Mouse (Mus musculus) adrenal gland, adult 10 weeks (tissue): ENCODE data around the gene H2-Ke6. TPM values are rescaled to one million over a fixed set of nuclear protein-coding genes. Genes with fewer than 3 reads are reported as not detected.

Source experiments
- polyA plus RNA-seq: library from polyadenylated mRNA; stranded (reverse); fragments of 350-450 nt; fragmentation: Illumina TruSeq; extraction: RNeasy Lipid Tissue Mini Kit (QIAGEN cat#74804); gene quantifications from one replicate; pipeline ENCODE4 v1.2.3, GENCODE M21; 2014; ENCODE audit warnings: low read depth, low replicate concordance

H2-Ke6 gene
- 6.8 TPM for polyA plus RNA-seq

GRCm38 (mm10) chr17:34027656-34028223 is at the start of gene H2-Ke6:
Gene H2-Ke6 (minus strand): TSS chr17:34028060.

GRCm38 (mm10) chr17:34038878-34039561 is 11.2 kb upstream of the H2-Ke6 start, which contains the start of gene Col11a2:
Gene Col11a2 (plus strand): TSS chr17:34039437.

DNA sequence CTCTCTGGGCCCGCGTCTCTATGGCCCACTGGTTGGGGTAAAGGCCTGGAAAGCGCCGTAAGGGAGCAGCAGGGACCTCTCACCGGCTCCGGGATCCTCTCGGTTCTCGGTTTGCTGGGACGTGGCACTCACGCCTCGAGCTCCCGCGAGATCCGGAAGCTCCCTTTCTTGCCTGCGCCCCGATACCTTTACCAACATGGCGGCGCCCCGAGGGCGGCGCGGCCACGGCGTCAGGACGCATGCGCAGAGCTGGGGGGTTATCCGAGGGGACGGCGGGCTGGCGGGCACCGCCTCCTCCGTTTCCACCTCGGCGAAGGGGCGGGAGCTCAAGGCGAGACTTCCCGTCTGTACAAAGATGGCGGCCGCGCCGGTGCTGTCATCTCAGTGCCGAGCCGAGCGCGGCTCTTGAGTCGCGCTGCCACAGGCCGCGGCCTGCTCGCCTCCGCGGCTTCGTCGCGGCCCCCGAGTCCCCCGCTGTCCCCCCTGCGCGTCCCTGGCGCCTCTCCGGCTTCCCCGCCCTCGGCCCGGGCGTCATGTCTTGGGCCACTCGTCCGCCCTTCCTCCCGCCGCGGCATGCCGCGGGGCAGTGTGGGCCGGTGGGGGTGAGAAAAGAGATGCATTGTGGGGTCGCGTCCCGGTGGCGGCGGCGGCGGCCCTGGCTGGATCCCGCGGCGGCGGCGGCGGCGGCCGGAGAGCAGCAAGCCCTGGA is 3.8 kb upstream of the H2-Ke6 start, which contains the start of the genes Slc39a7 and Rxrb:
Gene Slc39a7 (minus strand): TSS at position 218 of the 709 bp plus-strand sequence.
Gene Rxrb (plus strand): TSS at position 348 of the 709 bp plus-strand sequence.

GRCm38 (mm10) chr17:34024317-34024821 is 3.5 kb downstream of the H2-Ke6 start, which contains the start of gene Ring1:
Gene Ring1 (minus strand): TSS chr17:34024680.

DNA sequence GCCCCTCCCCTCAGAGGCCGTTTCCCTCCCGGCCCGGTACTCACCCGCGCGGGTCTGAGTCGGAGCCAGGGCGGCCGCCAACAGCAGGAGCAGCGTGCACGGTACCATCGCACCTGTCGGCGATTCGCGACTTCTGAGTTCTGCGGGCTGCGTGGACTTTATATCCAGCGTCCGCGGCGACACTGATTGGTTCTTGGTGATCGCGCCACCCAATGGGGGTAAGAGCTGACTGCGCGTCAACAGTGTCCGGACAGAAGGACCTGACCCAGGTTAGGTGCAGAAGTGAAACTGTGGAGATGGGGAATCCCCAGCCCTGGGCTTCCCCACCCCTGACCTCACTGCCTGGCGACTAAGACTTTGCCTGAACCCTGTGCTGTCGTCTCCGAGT is 27.7 kb downstream of the H2-Ke6 start, which contains the start of gene H2-K1:
Gene H2-K1 (minus strand): TSS at position 198 of the 388 bp plus-strand sequence.

Other genes starting within 250 kb of the H2-Ke6 start
- 4.9 TPM for gene Angptl4, start 246.2 kb downstream of the H2-Ke6 start, polyA plus RNA-seq
- gene Kank3, start 217.5 kb downstream of the H2-Ke6 start, polyA plus RNA-seq: 17.0 TPM
- gene Rps28, start 203.5 kb downstream of the H2-Ke6 start, polyA plus RNA-seq: 62.1 TPM
- 29.1 TPM for gene Ndufa7, start 203.5 kb downstream of the H2-Ke6 start, polyA plus RNA-seq
- 7.3 TPM for gene Cd320, start 185.0 kb downstream of the H2-Ke6 start, polyA plus RNA-seq
- gene Gm7029, start 154.2 kb downstream of the H2-Ke6 start, polyA plus RNA-seq: not detected
- not detected for gene Kifc1, start 137.4 kb downstream of the H2-Ke6 start, polyA plus RNA-seq
- not detected for gene Platr17, start 122.9 kb downstream of the H2-Ke6 start, polyA plus RNA-seq
- gene Daxx, start 118.6 kb downstream of the H2-Ke6 start, polyA plus RNA-seq: 9.9 TPM
- gene Tapbp, start 112.2 kb downstream of the H2-Ke6 start, polyA plus RNA-seq: 43.1 TPM
- gene Zbtb22, start 112.2 kb downstream of the H2-Ke6 start, polyA plus RNA-seq: 1.3 TPM
- 3.8 TPM for gene Rgl2, start 98.5 kb downstream of the H2-Ke6 start, polyA plus RNA-seq
- gene Pfdn6, start 87.7 kb downstream of the H2-Ke6 start, polyA plus RNA-seq: 14.8 TPM
- gene Wdr46, start 87.4 kb downstream of the H2-Ke6 start, polyA plus RNA-seq: 0.70 TPM
- gene B3galt4, start 76.6 kb downstream of the H2-Ke6 start, polyA plus RNA-seq: 0.35 TPM
- gene Vps52, start 72.2 kb downstream of the H2-Ke6 start, polyA plus RNA-seq: 6.1 TPM
- gene Rps18, start 72.1 kb downstream of the H2-Ke6 start, polyA plus RNA-seq: 17.8 TPM
- 201 TPM for gene H2-K1, start 27.7 kb downstream of the H2-Ke6 start, polyA plus RNA-seq
- gene Ring1, start 3.4 kb downstream of the H2-Ke6 start, polyA plus RNA-seq: 1.9 TPM
- 0.82 TPM for gene Slc39a7, start 3.6 kb upstream of the H2-Ke6 start, polyA plus RNA-seq
- 0.99 TPM for gene Rxrb, start 3.8 kb upstream of the H2-Ke6 start, polyA plus RNA-seq
- gene Col11a2, start 11.4 kb upstream of the H2-Ke6 start, polyA plus RNA-seq: not detected
- not detected for gene H2-Oa, start 64.3 kb upstream of the H2-Ke6 start, polyA plus RNA-seq
- not detected for gene H2-DMa, start 91.5 kb upstream of the H2-Ke6 start, polyA plus RNA-seq
- gene Brd2, start 94.6 kb upstream of the H2-Ke6 start, polyA plus RNA-seq: 272 TPM
- gene H2-DMb2, start 115.2 kb upstream of the H2-Ke6 start, polyA plus RNA-seq: not detected
- gene H2-DMb1, start 125.0 kb upstream of the H2-Ke6 start, polyA plus RNA-seq: 2.0 TPM
- gene Tap1, start 159.5 kb upstream of the H2-Ke6 start, polyA plus RNA-seq: 2.2 TPM
- 2.9 TPM for gene Psmb9, start 159.7 kb upstream of the H2-Ke6 start, polyA plus RNA-seq
- gene Psmb8, start 169.7 kb upstream of the H2-Ke6 start, polyA plus RNA-seq: 1.2 TPM
- gene Tap2, start 175.5 kb upstream of the H2-Ke6 start, polyA plus RNA-seq: 0.64 TPM
- gene H2-Ob, start 210.8 kb upstream of the H2-Ke6 start, polyA plus RNA-seq: 1.1 TPM
- gene H2-Ab1, start 229.6 kb upstream of the H2-Ke6 start, polyA plus RNA-seq: 26.2 TPM